Mouse (Mus musculus) heart, postnatal 0 days (tissue): ENCODE data around the gene Zfp37.

ENCODE experiments used
- CTCF ChIP-seq: IDR thresholded peaks from 2 replicates; pipeline ENCODE4 v1.5.1; 2016; ENCODE audit warnings: antibody characterized with exemption, control low read depth, low read depth
- EP300 ChIP-seq: IDR thresholded peaks from 2 replicates; pipeline ENCODE4 v1.6.1; 2016; ENCODE audit warnings: antibody characterized with exemption, low read depth

DNA sequence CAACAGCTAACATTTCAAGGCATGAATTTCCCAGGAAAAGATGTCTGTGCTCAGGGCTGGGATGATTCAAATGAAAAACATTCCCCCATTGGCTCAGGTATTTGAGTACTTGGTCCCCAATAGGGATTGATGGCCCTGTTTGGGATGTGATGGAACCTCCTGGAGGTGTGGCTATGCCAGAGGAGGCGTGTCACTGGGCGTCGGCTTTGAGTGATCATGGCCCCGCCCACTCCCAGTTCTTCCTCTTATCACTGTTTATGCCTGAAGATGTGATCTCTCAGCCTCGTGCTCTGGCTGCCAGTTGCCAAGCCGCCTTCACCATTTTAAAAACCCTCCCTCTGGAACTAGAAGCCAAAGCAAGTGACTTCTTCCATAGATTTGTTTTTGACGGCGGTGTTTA lies 23.7 kb upstream of the Zfp37 start:
- TF ChIP-seq CTCF (no peak), EP300 (no peak)
